Mouse (Mus musculus) small intestine, adult 2 months (tissue): Measurements from ENCODE around the gene Apmap.

Source experiments
- CTCF ChIP-seq: fragments of 200-500 bp; IDR thresholded peaks from 2 replicates; pipeline ENCODE4 v1.5.1; 2012; ENCODE audit warnings: low read depth, mild to moderate bottlenecking, control low read depth, inconsistent platforms, low read length, moderate library complexity, mixed read lengths; ENCODE audit not compliant: insufficient replicate concordance, insufficient read length; ENCODE audit errors: extremely low read depth
- POLR2A ChIP-seq: fragments of 200-500 bp; IDR thresholded peaks from 2 replicates; pipeline ENCODE4 v1.6.1; 2012; ENCODE audit warnings: low read depth, mild to moderate bottlenecking, control low read depth, inconsistent platforms, low read length, moderate library complexity

DNA sequence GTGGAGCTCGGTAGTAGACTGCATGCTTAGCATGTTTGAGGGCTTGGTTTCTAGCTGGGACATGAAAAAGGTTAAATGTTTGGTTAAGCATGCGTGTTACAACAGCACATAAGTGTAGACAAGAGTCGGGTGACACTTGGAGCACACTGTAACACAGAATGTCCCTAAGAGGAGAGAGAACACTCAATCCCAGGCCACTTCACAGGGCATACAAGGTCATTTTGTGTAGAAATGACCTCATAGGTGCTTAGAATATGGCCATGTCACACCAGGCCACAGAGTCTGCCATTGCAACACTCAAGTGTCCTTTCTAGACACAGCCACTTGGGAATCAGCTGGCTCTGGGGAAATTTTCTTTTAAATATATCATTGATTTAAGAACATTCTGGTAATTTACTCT lies 15.6 kb upstream of the Apmap start:
- TF ChIP-seq CTCF (no peak), POLR2A (no peak)
